Mouse (Mus musculus) erythroblast, embryonic 14.5 days (primary cell): ENCODE results near the gene Plxna4.

Source experiments
- GATA1 ChIP-seq: IDR thresholded peaks from 2 replicates; pipeline ENCODE4 v1.6.1; 2012; ENCODE audit warnings: low read length, inconsistent platforms, mixed read lengths
- TAL1 ChIP-seq: IDR thresholded peaks from 3 replicates; pipeline ENCODE4 v1.6.1; 2012; ENCODE audit warnings: low read length, inconsistent platforms, mixed read lengths

- no peak for TF ChIP-seq GATA1
- TF ChIP-seq TAL1, result no peak
Measured at GRCm38 (mm10) chr6:32398261-32398660, 189.7 kb downstream of the Plxna4 start.
